Mouse (Mus musculus) hindbrain, embryonic 15.5 days (tissue): ENCODE measurements around the gene Uvrag. TPM values are rescaled to one million over a fixed set of nuclear protein-coding genes. Genes with fewer than 3 reads are reported as not detected.

Source experiments
- ATAC-seq: fragments of 200-750 bp; cut with Nextera tagmentation; 2 replicates; pipeline ENCODE4 v1.8.0; 2017; ENCODE audit warnings: low read depth, moderate number of reproducible peaks, moderate TSS enrichment; ENCODE audit not compliant: low FRiP score
- H3K27ac ChIP-seq: fragments of 300-500 bp; sonication (generic); replicated peaks from 2 replicates; pipeline ENCODE4 v1.5.1; 2015; ENCODE audit warnings: mild to moderate bottlenecking, inconsistent platforms
- H3K27me3 ChIP-seq: fragments of 300-500 bp; sonication (generic); 2 replicates; pipeline ENCODE4 v1.6.1; 2015; ENCODE audit warnings: control low read depth, inconsistent platforms
- H3K36me3 ChIP-seq: fragments of 300-500 bp; sonication (generic); 2 replicates; pipeline ENCODE4 v1.6.1; 2015; ENCODE audit warnings: control low read depth, inconsistent platforms
- H3K4me1 ChIP-seq: fragments of 300-500 bp; sonication (generic); replicated peaks from 2 replicates; pipeline ENCODE4 v1.6.1; 2015; ENCODE audit warnings: control low read depth, inconsistent platforms
- H3K4me2 ChIP-seq: fragments of 300-500 bp; sonication (generic); 2 replicates; pipeline ENCODE4 v1.6.1; 2015; ENCODE audit warnings: moderate library complexity, mild to moderate bottlenecking, inconsistent platforms
- H3K4me3 ChIP-seq: fragments of 300-500 bp; sonication (generic); 2 replicates; pipeline ENCODE4 v1.5.1; 2015; ENCODE audit warnings: mild to moderate bottlenecking, inconsistent platforms
- H3K9ac ChIP-seq: fragments of 300-500 bp; sonication (generic); 2 replicates; pipeline ENCODE4 v1.6.1; 2015; ENCODE audit warnings: inconsistent platforms
- H3K9me3 ChIP-seq: fragments of 300-500 bp; sonication (generic); 2 replicates; pipeline ENCODE4 v1.6.1; 2016; ENCODE audit warnings: control low read depth, inconsistent platforms
- WGBS: fragments of 180-500 bp; shearing (Covaris S2); methylation state at CpG from one replicate; pipeline ENCODE4 v1.1.7; 2015; 5-methylcytosine and 5-hydroxymethylcytosine counted together
- polyA plus RNA-seq: library from polyadenylated mRNA; unstranded; fragments of >200 nt; fragmentation: Nextera tagmentation; extraction: Ambion mirVana; gene quantifications from 2 replicates; pipeline ENCODE4 v1.2.1, GENCODE M21; 2015

Uvrag gene
- polyA plus RNA-seq, 1 experiment from 2014 or later: 16.8 TPM

DNA sequence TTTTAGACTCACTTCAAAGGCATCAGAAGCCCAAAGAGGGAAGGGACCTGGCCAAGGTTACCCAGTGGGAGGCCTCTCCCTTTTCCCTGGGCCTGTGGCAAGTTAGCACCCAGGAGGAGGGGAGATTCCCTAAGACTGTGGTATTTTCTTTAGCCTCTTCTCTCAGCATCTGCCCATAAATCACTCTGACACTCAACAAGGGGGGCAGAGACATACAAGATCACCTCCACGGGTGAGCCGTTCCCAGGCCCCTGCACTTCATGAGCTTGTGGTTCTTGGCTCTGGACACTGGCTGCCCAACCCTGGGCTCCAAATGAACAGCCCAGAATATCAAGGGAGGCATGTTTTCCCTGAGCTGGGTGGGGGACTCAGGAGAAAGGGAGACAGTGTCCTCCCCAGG is 279.9 kb downstream of the Uvrag start:
- H3K9ac ChIP-seq: no peak overlapping the region
- WGBS: 31% methylated on average over 2 of the region's 2 CpGs
- H3K4me1 ChIP-seq: 0 out of 2 replicates have a peak, but pooled peaks cover 3% of the 10 kb centered on the region
- no peaks in the 10 kb centered on the region for H3K36me3 ChIP-seq
- no peaks in the 10 kb centered on the region for H3K27me3 ChIP-seq
- ATAC-seq: no peak
- no peaks in the 10 kb centered on the region for H3K9me3 ChIP-seq
- no peak overlapping the region for H3K4me3 ChIP-seq
- H3K27ac ChIP-seq: no peak overlapping the region
- no peak overlapping the region for H3K4me2 ChIP-seq

GRCm38 (mm10) chr7:98857094-98857493 is 283.8 kb downstream of the Uvrag start:
- Histone ChIP-seq H3K36me3 (no peaks in the 10 kb centered on the region), H3K9me3 (no peaks in the 10 kb centered on the region), H3K4me2 (no peak overlapping the region), H3K27me3 (no peaks in the 10 kb centered on the region), H3K4me1 (0 out of 2 replicates have a peak, but pooled peaks cover 3% of the 10 kb centered on the region), H3K4me3 (no peak overlapping the region), H3K9ac (no peak overlapping the region), H3K27ac (no peak overlapping the region)
- 86% methylated on average over 3 of the region's 3 CpGs for WGBS
- no peak for ATAC-seq

GRCm38 (mm10) chr7:98856128-98856527 is 284.8 kb downstream of the Uvrag start:
- no peak overlapping the region for H3K27ac ChIP-seq
- peaks cover 8% of the 10 kb centered on the region for H3K4me1 ChIP-seq
- no peak overlapping the region for H3K4me2 ChIP-seq
- H3K4me3 ChIP-seq: no peak overlapping the region
- H3K27me3 ChIP-seq: no peaks in the 10 kb centered on the region
- H3K36me3 ChIP-seq: no peaks in the 10 kb centered on the region
- no peaks in the 10 kb centered on the region for H3K9me3 ChIP-seq
- 11% methylated on average over 3 of the region's 3 CpGs for WGBS
- H3K9ac ChIP-seq: no peak overlapping the region
- ATAC-seq: no peak

- no peak for ATAC-seq
- H3K9ac ChIP-seq: no peak overlapping the region
- H3K27ac ChIP-seq: no peak overlapping the region
- no peak overlapping the region for H3K4me3 ChIP-seq
- H3K4me2 ChIP-seq: no peak overlapping the region
- peaks cover 8% of the 10 kb centered on the region for H3K4me1 ChIP-seq
- no peaks in the 10 kb centered on the region for H3K36me3 ChIP-seq
- 71% methylated on average over 2 of the region's 2 CpGs for WGBS
- no peaks in the 10 kb centered on the region for H3K27me3 ChIP-seq
- H3K9me3 ChIP-seq: no peaks in the 10 kb centered on the region
These were observed 285.6 kb downstream of the Uvrag start for GRCm38 (mm10) chr7:98855388-98855787.

DNA sequence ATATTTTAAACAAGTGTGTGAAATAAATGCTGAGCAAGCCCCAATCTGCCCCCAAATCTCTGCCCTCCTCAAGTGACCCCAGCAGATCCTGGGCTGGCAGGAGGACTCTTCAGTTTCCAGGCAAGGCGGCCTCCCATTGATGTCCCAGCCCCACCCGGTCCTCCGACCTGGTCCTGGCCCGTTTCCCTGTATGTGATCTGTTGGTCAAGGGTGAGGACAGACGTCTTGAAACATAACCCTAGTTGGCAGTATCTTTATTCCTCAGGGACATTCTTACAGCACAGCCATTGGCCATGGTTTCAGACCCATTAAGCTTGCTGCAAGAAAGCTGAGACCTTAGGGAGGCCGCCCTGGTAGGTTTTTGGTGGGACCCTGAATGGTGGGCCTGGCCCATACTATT is 287.1 kb downstream of the Uvrag start:
- H3K36me3 ChIP-seq: no peaks in the 10 kb centered on the region
- no peak overlapping the region for H3K27ac ChIP-seq
- 90% methylated on average over 6 of the region's 6 CpGs for WGBS
- H3K4me1 ChIP-seq: peaks cover 8% of the 10 kb centered on the region
- no peaks in the 10 kb centered on the region for H3K27me3 ChIP-seq
- no peak for ATAC-seq
- no peak overlapping the region for H3K4me2 ChIP-seq
- no peak overlapping the region for H3K9ac ChIP-seq
- no peak overlapping the region for H3K4me3 ChIP-seq
- no peaks in the 10 kb centered on the region for H3K9me3 ChIP-seq

GRCm38 (mm10) chr7:98852950-98853650 is 287.8 kb downstream of the Uvrag start:
- 83% methylated on average over 18 of the region's 18 CpGs for WGBS

GRCm38 (mm10) chr7:98851220-98851619 is 289.7 kb downstream of the Uvrag start:
- no peak overlapping the region for H3K4me2 ChIP-seq
- no peak for ATAC-seq
- no peaks in the 10 kb centered on the region for H3K9me3 ChIP-seq
- 39% methylated on average over 9 of the region's 9 CpGs for WGBS
- no peak overlapping the region for H3K4me3 ChIP-seq
- H3K4me1 ChIP-seq: peaks cover 8% of the 10 kb centered on the region
- no peak overlapping the region for H3K9ac ChIP-seq
- H3K36me3 ChIP-seq: no peaks in the 10 kb centered on the region
- H3K27me3 ChIP-seq: no peaks in the 10 kb centered on the region
- H3K27ac ChIP-seq: no peak overlapping the region

More at GRCm38 (mm10) chr7:98852950-98853650, 287.8 kb downstream of the Uvrag start:
- Histone ChIP-seq H3K9ac (no peak overlapping the region), H3K4me1 (peaks cover 8% of the 10 kb centered on the region), H3K36me3 (no peaks in the 10 kb centered on the region), H3K4me3 (no peak overlapping the region), H3K27me3 (no peaks in the 10 kb centered on the region), H3K27ac (no peak overlapping the region), H3K4me2 (no peak overlapping the region), H3K9me3 (no peaks in the 10 kb centered on the region)
- ATAC-seq: no peak

GRCm38 (mm10) chr7:98850388-98850787 is 290.6 kb downstream of the Uvrag start:
- WGBS: 84% methylated on average over 5 of the region's 5 CpGs
- H3K36me3 ChIP-seq: no peaks in the 10 kb centered on the region
- H3K4me3 ChIP-seq: no peak overlapping the region
- H3K9me3 ChIP-seq: no peaks in the 10 kb centered on the region
- no peaks in the 10 kb centered on the region for H3K27me3 ChIP-seq
- ATAC-seq: no peak
- H3K27ac ChIP-seq: no peak overlapping the region
- H3K4me1 ChIP-seq: peaks cover 8% of the 10 kb centered on the region
- H3K4me2 ChIP-seq: no peak overlapping the region
- H3K9ac ChIP-seq: no peak overlapping the region

DNA sequence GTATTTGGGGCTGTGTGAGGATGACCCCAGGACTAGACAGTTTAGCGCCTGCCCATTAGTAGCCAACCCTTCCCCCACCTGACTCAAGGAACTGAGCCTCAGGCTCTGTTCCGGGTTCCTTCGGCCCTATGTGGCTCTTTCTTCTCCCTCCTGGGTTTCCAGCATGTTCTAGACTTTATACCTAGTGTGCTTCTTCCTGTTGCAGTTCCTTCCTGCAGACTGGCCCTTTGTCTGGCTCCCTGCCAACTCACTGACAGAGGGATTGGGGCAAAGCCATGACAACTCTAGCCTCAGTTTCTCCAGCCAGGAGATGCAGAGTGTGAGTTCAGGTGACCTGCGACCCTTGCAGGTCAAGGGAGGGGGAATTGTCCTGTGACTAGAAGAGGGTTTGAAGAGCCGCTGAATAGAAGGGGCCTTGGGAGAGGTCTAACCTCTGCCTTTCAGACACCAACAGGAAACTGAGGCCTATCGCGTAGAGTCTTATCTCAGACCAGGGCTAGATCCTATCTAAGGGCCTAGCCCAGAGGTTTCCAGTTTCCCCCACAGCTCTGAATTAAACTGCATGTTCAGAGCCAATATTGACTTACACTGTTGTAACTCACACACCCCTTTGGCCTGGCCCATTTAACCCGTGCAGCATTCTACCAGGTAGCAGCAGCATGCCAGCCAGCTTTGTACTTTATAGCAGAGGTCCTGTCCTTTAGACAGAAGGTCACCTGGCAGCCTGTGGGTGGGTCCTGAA is 291.9 kb downstream of the Uvrag start:
- Histone ChIP-seq H3K9me3 (no peaks in the 10 kb centered on the region), H3K27ac (no peak overlapping the region), H3K4me1 (peaks cover 8% of the 10 kb centered on the region), H3K4me2 (no peak overlapping the region), H3K9ac (no peak overlapping the region), H3K27me3 (no peaks in the 10 kb centered on the region), H3K36me3 (no peaks in the 10 kb centered on the region), H3K4me3 (no peak overlapping the region)
- no peak for ATAC-seq
- WGBS: 84% methylated on average over 8 of the region's 8 CpGs

GRCm38 (mm10) chr7:98843649-98844048 is 297.3 kb downstream of the Uvrag start:
- H3K9me3 ChIP-seq: no peaks in the 10 kb centered on the region
- WGBS: 16% methylated on average over 7 of the region's 7 CpGs
- H3K36me3 ChIP-seq: no peaks in the 10 kb centered on the region
- H3K9ac ChIP-seq: no peak overlapping the region
- no peak overlapping the region for H3K4me2 ChIP-seq
- no peak overlapping the region for H3K4me3 ChIP-seq
- H3K27me3 ChIP-seq: peaks cover 27% of the 10 kb centered on the region
- no peak for ATAC-seq
- H3K4me1 ChIP-seq: peaks cover 17% of the 10 kb centered on the region
- H3K27ac ChIP-seq: no peak overlapping the region

DNA sequence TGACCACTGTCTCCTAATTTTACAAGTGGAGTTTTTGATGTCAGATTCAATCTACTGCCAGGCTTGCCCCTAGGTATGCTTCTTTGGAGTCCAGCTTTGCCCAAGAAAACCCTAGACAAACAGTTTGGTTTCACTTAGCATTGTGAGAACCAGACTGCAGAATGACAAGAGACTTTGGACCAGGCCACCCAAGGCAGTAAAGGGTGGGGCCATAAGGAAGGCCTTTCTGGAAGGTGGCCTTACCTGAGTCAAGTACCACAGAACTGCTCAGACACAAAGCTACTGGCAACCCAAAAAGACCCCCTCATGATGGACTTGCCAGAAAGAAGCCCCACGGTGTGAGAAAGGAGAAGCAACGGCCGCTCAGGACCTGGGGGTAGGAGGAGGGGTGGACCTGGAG is 297.9 kb downstream of the Uvrag start:
- Histone ChIP-seq H3K9ac (no peak overlapping the region), H3K9me3 (no peaks in the 10 kb centered on the region), H3K27ac (no peak overlapping the region), H3K4me2 (no peak overlapping the region), H3K4me1 (peaks cover 23% of the 10 kb centered on the region), H3K27me3 (peaks cover 31% of the 10 kb centered on the region), H3K36me3 (no peaks in the 10 kb centered on the region), H3K4me3 (no peak overlapping the region)
- ATAC-seq: no peak
- WGBS: 92% methylated on average over 3 of the region's 3 CpGs

- H3K27ac ChIP-seq: no peak overlapping the region
- H3K4me3 ChIP-seq: no peak overlapping the region
- H3K4me2 ChIP-seq: no peak overlapping the region
- no peaks in the 10 kb centered on the region for H3K36me3 ChIP-seq
- no peak for ATAC-seq
- 41% methylated on average over 3 of the region's 3 CpGs for WGBS
- peaks cover 41% of the 10 kb centered on the region for H3K27me3 ChIP-seq
- no peaks in the 10 kb centered on the region for H3K9me3 ChIP-seq
- peaks cover 35% of the 10 kb centered on the region for H3K4me1 ChIP-seq
- no peak overlapping the region for H3K9ac ChIP-seq
These were observed 299.1 kb downstream of the Uvrag start for GRCm38 (mm10) chr7:98841802-98842201.
